Mouse (Mus musculus) CD4-positive, CD25-positive, alpha-beta regulatory T cell, adult 4 months (primary cell): Measurements from ENCODE around the gene Gm3336. TPM values are rescaled to one million over a fixed set of nuclear protein-coding genes. Genes with fewer than 3 reads are reported as not detected.

Experiments used
- ATAC-seq: one replicate; pipeline ENCODE4 v1.8.0; 2017
- polyA plus RNA-seq, 2 experiments: library from polyadenylated mRNA; unstranded; fragments of 100-300 nt; shearing (Covaris generic); gene quantifications; one replicate each; pipeline ENCODE4 v1.2.1; 2017

Gm3336 gene
- polyA plus RNA-seq, 2 experiments from 2014 or later, result not detected

DNA sequence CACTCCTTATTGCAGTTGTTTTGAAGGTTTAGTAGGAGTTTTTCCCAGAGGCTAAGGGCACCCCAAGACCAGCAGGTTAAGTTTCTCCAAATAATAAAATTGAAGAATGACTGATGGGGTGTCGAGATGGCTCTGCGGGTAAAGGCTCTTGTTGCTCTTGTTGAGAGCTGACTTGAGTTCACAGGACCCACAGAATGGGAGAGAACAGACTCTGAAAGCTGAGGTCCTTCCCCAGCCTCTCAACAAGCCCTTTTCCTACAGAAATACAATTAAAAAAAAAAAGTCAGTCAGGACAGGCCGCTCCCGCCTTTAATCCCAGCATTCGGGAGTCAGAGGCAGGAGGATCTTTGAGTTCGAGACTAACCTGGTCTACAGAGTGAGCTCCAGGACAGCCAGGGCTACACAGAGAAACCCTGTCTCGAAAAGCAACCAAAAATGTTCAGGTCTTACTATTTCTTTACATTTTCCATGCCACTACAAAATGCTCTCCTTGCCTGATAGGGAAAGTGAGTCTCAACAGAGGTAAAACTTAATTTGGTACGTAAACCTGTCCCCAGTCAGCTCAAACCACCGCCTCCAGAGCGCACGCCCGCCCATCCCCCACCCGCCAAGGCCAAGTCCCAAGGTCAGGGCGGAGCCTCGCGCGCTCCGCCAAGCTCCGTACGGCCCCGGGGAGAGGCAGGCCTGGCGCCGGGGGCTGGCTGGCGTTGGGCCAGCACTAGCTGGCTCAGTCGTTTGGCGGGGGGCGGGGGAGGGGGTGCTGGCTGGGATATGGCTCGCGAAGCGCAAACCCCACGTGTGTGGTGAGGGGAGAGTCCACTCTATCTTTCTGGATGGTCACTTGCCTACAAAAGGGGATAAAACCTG, 22.1 kb upstream of the Gm3336 start:
- no peak for ATAC-seq

DNA sequence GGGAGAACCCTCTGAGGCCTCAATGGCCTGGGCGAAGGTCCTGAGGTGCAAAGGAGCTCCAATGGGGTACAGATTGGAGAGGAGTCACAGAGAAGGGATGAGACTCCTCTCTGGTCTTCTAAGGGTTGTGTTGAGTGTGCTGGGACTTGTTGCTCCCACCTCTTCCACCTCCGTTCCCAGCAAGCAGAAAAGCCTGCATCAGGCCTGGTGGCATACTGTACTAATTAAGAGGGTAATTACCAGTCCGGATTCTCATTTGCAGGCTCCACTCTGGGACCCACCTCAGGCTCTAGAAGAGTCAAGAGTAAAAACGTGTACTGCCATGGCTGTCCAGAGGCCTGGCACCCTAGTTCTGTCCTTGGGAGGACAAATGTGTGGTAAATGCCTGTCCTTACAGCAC, 21.4 kb upstream of the Gm3336 start:
- ATAC-seq, result no peak

DNA sequence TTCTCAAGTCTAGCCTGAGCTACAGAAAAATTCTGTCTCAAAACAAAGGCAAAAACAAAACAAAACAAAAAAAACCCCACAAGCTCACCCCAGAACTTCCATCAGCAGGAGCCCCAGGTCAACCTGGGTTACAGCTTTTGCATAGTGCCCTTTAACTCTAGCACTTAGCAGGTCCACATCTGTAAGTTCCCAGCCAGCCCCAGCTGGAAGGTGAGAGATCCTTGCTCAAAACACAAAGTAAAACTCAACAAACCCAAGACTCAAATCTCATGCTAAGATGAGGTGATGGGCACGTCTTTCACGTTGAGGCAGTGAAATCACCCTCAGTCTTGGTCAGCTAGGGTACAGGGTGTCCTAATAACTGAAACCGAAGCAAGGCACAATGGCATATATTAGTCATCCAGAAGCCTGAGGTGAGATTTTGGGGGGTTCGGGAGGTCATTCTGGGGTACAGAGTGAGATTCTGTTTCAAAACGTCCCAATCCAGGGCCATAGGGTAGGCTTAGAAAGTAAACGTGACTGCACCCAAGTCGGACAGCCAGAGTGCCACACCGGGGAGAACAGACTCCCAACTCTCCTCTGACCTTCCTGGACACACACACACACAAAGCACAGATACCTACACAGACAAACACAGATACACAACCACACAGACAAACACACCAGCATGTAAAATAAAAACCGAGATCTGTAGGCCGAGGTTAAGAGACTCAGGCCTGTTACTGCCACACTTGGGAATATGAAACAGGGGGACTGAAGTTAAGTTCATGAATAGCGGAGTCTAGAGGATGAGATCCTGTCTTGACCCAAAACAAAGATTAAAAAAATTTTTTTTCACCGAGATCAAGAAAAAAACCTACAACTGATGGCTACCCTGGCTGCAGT, 20.7 kb upstream of the Gm3336 start:
- ATAC-seq, result no peak

GRCm38 (mm10) chr8:70698310-70699109, 19.8 kb upstream of the Gm3336 start, which contains the start of gene Jund:
Gene Jund (plus strand): TSS chr8:70698949.
- peak; percentile 65 for ATAC-seq

DNA sequence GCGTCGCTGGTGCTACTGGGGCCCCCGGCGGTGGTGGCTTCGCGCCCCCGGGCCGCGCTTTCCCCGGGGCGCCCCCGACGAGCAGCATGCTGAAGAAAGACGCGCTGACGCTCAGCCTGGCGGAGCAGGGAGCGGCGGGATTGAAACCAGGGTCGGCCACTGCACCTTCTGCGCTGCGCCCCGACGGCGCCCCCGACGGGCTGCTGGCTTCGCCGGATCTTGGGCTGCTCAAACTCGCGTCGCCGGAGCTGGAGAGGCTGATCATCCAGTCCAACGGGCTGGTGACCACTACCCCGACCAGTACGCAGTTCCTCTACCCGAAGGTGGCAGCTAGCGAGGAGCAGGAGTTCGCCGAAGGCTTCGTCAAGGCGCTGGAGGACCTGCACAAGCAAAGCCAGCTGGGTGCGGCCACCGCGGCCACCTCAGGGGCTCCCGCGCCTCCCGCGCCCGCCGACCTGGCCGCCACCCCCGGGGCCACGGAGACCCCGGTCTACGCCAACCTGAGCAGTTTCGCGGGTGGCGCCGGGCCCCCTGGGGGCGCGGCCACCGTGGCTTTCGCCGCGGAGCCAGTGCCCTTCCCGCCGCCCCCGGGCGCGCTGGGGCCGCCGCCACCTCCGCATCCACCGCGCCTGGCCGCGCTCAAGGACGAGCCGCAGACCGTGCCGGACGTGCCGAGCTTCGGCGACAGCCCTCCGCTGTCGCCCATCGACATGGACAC, 19.1 kb upstream of the Gm3336 start:
- no peak for ATAC-seq

- peak; percentile 7 for ATAC-seq
Observed at GRCm38 (mm10) chr8:70699834-70700554, 18.3 kb upstream of the Gm3336 start.

DNA sequence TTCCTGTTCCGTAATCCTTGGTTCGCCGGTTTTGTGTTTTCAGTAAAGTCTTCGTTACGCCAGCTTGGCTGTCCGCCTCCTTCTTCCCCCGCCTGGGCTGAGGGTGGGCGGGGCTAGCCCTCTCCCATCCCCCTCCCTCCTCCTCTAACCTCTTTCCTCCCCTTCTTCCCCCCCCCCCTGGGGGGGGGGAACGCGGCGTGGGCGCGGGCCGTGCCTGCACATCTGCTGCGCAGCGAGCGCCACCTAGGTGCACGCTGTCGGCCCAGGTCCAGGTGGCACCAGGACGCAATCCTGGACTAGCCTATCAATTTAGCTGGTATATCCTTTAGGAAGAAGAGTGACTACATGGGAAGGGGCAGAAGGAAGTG, 17.8 kb upstream of the Gm3336 start:
- peak; percentile 9 for ATAC-seq

GRCm38 (mm10) chr8:70701048-70701981, 17.0 kb upstream of the Gm3336 start:
- ATAC-seq, result no peak

DNA sequence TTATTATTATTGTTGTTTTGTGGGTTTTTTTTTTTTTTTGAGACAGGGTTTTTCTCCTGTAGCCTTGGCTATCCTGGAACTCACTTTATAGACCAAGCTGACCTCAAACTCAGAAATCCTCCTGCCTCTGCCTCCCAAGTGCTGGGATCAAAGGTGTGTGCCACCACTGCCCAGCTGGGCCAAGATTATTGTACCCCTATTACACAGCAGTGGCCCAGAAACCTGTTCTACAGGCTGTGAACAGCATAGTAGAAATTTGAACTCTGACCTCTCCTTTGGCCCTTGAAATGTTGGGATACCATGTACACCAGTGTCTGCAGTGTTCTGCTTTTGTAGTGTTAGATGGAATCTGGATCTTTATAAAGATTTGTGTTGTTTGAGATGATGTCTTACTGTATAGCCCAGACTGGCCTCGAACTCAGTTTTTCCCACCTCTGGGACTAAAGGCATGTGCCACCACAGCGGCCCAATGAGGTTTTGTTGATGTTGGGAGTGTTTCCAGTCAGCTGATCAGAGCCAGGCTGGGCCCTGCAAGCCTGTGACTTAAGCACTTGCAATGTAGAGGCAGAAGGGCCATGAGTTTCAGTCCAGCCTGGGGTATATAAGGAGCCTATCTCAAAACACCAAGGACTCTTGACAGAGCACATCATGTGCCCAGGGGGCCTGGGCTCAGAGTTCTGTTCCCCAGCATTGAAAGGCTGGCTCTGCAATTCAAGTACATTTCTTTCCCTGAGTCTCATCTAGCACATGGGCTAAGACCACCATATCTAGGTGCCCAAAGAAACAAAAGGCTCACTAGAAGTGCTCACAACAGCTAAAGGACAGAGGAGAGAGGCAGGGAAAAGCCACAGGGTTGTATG, 16.1 kb upstream of the Gm3336 start:
- ATAC-seq, result no peak

- no peak for ATAC-seq
Observed at GRCm38 (mm10) chr8:70702842-70703182, 15.5 kb upstream of the Gm3336 start.

DNA sequence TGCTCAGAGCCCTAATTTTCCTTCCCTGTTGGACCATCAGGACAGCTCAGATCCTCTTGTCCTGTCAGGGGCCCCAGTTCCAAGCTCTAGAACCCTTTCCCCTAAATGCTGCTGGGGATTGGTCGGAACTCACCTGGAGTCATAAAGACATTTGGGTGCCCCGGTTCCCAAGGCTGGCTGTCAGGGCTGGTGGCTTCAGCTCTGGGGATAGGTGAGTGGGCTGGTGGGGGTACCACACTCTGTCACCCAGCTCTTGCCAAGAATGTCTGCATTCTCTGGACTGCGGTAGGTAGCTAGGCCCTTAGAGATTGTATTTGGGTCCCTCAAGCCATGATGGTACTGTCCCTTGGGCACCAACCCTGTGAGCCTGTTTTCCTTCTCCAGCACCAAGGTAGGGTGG, 15.1 kb upstream of the Gm3336 start, which contains the start of gene Iqcn:
Iqcn (plus strand) TSS at position 171 of the 400 bp plus-strand sequence.
- no peak for ATAC-seq

GRCm38 (mm10) chr8:70708281-70708680, 10.1 kb upstream of the Gm3336 start:
- ATAC-seq, result no peak

- no peak for ATAC-seq
Observed at GRCm38 (mm10) chr8:70709794-70710193, 8.5 kb upstream of the Gm3336 start.

DNA sequence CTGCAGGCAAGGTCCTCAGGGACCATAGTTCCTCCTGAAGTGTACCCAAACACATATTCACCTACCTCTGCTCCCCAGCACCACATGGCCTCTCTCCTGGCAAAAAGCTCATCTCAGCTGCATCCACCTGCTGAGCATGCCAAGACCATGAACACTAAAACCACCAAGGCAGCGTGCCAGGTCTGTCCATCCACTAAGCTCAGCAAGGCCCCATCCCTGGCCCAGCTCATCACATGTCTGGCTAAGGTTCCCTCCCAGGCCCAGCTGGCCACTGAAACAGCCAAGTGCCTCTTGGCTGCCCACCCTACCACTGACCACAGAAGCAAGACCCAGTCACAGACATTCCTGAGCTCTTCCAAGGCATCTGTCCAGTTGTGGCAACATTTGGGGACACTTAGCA, 8.0 kb upstream of the Gm3336 start:
- ATAC-seq, result no peak

DNA sequence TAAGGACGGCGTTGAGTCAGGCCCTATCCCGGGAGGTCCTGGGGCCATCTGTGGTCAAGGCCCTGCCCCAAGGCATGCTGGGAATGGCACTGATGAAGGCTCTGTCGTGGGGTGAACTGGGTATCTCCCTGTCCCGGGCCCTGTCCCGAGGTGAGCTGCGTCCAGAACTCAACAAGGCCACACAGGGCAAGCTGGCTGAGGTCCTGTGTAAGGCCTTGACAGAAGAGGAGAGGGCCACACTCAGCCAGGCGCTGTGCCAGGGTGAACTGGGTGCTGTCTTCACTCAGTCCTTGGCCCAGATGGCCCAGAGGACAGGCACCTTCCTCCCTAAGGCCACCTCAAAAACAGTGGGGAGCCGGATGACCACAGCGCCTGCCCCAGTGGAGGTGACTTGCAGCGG, 7.3 kb upstream of the Gm3336 start:
- ATAC-seq, result no peak

GRCm38 (mm10) chr8:70713991-70714390, 4.4 kb upstream of the Gm3336 start:
- no peak for ATAC-seq

DNA sequence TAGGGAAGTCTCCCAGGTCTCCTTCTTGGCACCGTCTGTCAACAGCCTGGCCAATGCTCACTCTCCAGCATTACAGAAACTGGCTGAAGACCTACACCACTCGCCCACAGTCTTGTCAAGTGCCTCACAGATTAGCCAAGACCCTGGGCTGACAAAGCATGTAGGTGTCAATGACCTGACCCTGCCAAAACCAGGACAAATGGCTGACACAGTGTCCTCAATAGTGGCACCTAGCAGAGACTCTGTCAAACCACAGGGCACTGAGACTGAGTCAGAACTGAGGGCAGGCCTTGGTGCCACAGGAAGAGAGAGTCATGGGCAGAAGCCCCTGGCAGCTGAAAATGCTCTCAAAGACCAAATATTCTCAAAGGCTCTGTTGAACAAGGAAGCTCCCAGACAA, 3.3 kb upstream of the Gm3336 start:
- ATAC-seq, result no peak

DNA sequence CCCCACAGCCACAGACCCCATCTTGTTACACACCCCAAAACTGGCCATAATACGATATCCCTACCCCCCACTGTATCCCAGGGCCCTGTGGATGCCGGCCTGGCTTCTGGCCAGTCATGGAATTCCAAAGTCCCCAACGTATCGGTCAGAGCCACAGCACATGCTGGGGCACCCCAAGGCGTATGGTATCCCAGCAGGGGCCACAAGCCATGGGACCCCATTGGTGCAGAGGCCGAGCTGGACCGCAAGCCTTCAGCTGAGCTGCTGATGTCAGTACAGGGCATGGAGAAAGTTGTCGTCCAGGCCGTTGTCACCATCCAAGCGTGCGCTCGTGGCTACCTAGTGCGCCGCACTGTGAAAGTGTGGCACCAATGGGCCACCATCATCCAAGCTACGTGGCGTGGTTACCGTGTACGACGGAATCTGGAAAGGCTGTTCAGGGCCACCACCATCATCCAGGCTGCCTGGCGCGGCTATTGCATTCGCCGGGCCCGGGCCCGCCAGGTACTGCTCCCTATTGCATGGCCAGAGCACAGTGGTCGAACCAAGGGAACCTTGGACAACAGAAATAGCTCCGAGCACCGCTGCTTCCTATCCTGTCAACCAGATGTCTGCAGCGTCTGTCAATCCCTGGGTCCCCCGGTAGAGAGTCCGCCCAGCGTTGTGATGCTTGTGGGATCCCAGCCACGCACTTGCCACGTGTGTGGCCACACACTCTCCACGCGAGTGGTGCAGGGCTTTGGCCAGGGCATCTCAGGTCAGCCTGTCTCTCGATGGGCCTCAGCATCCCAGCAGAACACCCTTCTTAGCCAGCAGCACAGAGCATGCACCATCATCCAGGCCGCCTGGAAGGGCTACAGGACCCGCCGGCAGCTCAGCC, 1.6 kb upstream of the Gm3336 start:
- ATAC-seq, result no peak
